Mouse (Mus musculus): ENCODE measurements around the gene Cela3b. TPM values are rescaled to one million over a fixed set of nuclear protein-coding genes. Genes with fewer than 3 reads are reported as not detected.

Cela3b gene
- polyA plus RNA-seq, 1 experiment from 2014 or later, result not detected

DNA sequence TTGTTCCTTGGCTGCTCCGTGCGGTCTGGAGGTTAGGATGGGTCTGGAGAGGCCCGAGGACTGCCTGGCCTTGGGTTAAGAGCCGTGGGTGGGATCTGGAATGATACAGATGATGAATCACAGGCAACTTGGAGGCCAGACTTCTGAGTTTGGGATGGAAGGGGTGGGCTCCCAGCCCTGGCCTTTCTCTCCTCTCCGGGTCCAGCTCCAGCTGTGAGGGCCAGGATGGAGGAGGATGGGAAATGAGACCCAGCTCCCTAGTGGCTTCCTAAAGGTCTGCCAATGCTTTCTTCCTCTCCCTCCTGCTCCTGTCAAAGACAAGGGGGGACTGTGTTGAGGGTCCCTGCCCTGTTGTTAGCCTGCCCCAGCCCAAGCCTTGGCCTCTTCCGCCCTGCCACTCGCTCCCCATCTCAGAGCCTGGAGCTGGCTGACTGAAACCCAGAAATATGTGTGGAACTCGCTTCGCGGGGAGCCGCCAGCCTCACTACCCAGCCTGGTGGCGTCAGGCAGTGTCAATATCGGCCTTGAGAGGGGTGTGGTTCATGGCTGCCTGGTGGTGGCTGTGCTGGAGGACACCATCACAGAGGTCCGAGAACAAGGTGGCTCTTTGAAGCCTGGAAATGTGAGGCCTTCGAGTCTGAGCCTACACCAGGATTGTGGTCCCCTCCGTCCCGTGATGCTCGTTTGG is 43.5 kb upstream of the Cela3b start:
- Histone ChIP-seq H3K27me3 (replicated peaks; ENCODE audit: control insufficient read depth, insufficient read depth, low read length) (no peaks in the 10 kb centered on the region), H3K4me2 (ENCODE audit: low read length) (no peak overlapping the region), H3K27ac (ENCODE audit: low read depth, low read length) (no peak overlapping the region), H3K9ac (ENCODE audit: low read depth, low read length) (no peak overlapping the region), H3K9me3 (ENCODE audit: control insufficient read depth, low read length) (no peaks in the 10 kb centered on the region), H3K4me3 (ENCODE audit: low read length) (no peak overlapping the region), H3K36me3 (ENCODE audit: control insufficient read depth, insufficient read depth, low read length) (no peaks in the 10 kb centered on the region), H3K4me1 (ENCODE audit: control insufficient read depth, insufficient read depth, low read depth, low read length) (peaks cover 16% of the 10 kb centered on the region)
- no peak for ATAC-seq
- 80% methylated on average over 18 of the region's 18 CpGs for WGBS

DNA sequence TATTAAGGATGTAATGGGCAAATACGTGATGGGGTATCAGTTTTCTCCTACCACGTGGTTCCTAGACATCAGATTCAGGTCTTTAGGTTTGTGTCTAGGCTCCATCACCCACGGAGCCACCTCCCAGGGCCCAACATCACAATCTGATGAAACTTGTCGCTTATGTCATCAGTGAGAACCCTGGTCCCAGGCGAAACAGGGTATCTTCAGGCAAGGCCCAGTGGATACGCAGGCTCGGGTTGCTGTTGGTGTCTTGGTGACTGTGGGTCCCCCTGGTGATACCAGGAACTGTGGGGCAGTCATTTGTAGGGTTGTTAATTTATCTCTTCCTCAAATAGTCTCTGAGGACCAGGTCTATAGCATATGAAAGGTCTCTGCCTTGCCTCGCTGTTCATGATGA is 42.9 kb upstream of the Cela3b start:
- Histone ChIP-seq H3K9ac (ENCODE audit: low read depth, low read length) (no peak overlapping the region), H3K9me3 (ENCODE audit: control insufficient read depth, low read length) (no peaks in the 10 kb centered on the region), H3K27ac (ENCODE audit: low read depth, low read length) (no peak overlapping the region), H3K4me3 (ENCODE audit: low read length) (no peak overlapping the region), H3K27me3 (replicated peaks; ENCODE audit: control insufficient read depth, insufficient read depth, low read length) (no peaks in the 10 kb centered on the region), H3K4me2 (ENCODE audit: low read length) (no peak overlapping the region), H3K4me1 (ENCODE audit: control insufficient read depth, insufficient read depth, low read depth, low read length) (peaks cover 16% of the 10 kb centered on the region), H3K36me3 (ENCODE audit: control insufficient read depth, insufficient read depth, low read length) (no peaks in the 10 kb centered on the region)
- ATAC-seq, result no peak
- WGBS, result 94% methylated on average over 8 of the region's 8 CpGs

DNA sequence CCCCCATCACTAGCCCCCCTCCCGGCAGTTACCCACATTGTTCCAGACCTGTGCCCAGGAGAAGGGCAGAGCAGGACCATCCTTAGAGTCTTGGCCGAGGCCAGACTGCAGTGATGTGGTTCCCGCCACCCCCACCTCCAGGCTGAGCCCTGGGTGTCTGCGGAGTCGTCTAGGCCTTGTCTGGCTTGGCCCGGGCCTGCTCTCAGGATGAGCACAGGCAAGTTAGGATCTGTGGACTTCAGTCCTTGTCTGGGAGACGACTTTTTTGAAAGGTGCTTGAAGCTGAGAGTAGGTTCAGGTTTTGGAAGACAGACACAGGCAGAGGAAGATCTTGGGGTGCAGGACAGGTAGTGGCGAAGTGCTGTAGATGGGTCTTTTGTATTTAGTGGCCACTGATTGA is 41.0 kb upstream of the Cela3b start:
- Histone ChIP-seq H3K4me2 (ENCODE audit: low read length) (no peak overlapping the region), H3K4me1 (ENCODE audit: control insufficient read depth, insufficient read depth, low read depth, low read length) (peaks cover 7% of the 10 kb centered on the region), H3K27me3 (replicated peaks; ENCODE audit: control insufficient read depth, insufficient read depth, low read length) (no peaks in the 10 kb centered on the region), H3K4me3 (ENCODE audit: low read length) (no peak overlapping the region), H3K9ac (ENCODE audit: low read depth, low read length) (no peak overlapping the region), H3K9me3 (ENCODE audit: control insufficient read depth, low read length) (no peaks in the 10 kb centered on the region), H3K36me3 (ENCODE audit: control insufficient read depth, insufficient read depth, low read length) (no peaks in the 10 kb centered on the region), H3K27ac (ENCODE audit: low read depth, low read length) (no peak overlapping the region)
- 70% methylated on average over 8 of the region's 8 CpGs for WGBS
- ATAC-seq, result no peak

DNA sequence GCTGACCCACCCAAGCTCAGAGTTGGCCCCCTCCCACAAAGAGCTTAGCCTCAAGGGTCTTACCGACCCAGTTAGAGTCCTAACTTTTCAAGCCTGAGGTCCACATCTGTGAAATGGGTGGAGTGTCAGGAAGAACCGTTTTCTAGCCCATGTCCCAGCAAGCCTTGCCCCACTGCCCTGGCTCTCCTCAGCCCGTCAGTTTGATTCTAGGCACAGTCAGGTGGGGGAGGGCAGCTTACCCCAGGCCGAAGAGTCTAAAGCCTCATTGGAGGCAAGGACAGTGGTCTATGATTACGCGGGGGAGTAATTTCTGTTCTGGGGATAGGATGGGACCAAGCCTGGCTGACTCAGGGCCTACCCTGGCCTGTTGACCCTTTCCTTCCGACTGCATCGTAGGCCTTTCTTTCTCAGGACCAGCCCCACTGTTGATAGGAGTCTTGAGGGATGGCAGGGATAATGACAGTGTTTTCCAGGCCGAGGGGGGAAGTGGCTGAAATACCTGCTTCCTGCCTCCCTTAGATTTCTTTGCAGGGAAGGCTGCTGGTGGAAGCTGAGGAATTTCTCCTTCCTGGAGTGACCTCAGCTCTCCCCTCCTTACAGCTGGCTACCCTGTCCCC is 40.5 kb upstream of the Cela3b start:
- Histone ChIP-seq H3K4me3 (ENCODE audit: low read length) (no peak overlapping the region), H3K4me1 (ENCODE audit: control insufficient read depth, insufficient read depth, low read depth, low read length) (peaks cover 5% of the 10 kb centered on the region), H3K36me3 (ENCODE audit: control insufficient read depth, insufficient read depth, low read length) (no peaks in the 10 kb centered on the region), H3K9me3 (ENCODE audit: control insufficient read depth, low read length) (no peaks in the 10 kb centered on the region), H3K27ac (ENCODE audit: low read depth, low read length) (no peak overlapping the region), H3K27me3 (replicated peaks; ENCODE audit: control insufficient read depth, insufficient read depth, low read length) (no peaks in the 10 kb centered on the region), H3K4me2 (ENCODE audit: low read length) (0 out of 2 replicates have a peak overlapping the region, but pooled peaks have one; percentile 95), H3K9ac (ENCODE audit: low read depth, low read length) (no peak overlapping the region)
- WGBS, result 74% methylated on average over 9 of the region's 9 CpGs
- ATAC-seq, result no peak

DNA sequence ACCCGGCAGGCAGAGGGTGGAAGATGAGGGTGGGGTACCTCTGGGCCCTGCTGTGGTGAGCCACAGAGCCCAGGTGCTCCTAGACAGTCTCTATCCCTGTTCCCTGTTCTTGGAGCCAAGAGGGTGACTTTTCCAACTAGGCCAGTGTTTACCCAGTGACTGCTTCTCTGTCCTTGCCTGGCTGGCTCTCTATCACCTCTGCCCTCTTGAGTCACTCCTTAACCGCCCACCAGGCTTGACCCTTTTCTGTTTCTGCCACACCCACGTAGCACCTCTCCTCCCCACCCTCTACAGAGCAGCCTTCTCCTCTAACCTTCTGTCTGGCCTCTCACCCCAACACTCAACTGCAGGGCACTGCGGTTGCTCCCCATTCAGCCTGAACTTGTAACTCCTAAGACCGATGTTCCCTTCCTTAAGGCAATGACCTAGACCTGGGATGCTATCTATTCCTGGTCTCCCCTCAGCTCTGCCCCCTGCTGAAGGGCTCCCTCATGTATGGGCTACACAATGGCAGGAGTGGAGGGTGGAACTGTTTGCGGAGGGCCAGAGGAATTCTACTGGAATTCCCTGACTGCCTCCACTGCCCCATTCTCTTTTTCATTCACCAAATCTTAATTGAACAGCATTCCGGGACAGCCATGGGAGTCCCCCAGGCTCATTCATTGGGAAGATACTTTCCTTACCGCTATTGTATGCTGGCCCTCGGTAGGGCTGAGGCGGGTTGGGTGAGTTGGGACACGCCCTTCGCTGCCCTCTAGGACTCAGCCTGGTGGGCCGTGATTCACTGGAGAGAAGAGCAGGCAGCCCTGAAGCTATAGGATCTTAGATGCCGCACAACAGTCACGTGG is 39.7 kb upstream of the Cela3b start:
- peaks cover 5% of the 10 kb centered on the region for H3K4me1 ChIP-seq (ENCODE audit: control insufficient read depth, insufficient read depth, low read depth, low read length)
- no peaks in the 10 kb centered on the region for H3K36me3 ChIP-seq (ENCODE audit: control insufficient read depth, insufficient read depth, low read length)
- ATAC-seq, result peak; percentile 5; the same call in 1 of the 2 replicates
- H3K27me3 ChIP-seq (replicated peaks; ENCODE audit: control insufficient read depth, insufficient read depth, low read length), result no peaks in the 10 kb centered on the region
- H3K9me3 ChIP-seq (ENCODE audit: control insufficient read depth, low read length), result no peaks in the 10 kb centered on the region
- H3K27ac ChIP-seq (ENCODE audit: low read depth, low read length), result no peak overlapping the region
- 35% methylated on average over 15 of the region's 15 CpGs for WGBS
- H3K9ac ChIP-seq (ENCODE audit: low read depth, low read length), result no peak overlapping the region
- peak overlapping the region; percentile 95 for H3K4me2 ChIP-seq (ENCODE audit: low read length)
- peak overlapping the region; percentile 11; the same call in 1 of the 2 replicates for H3K4me3 ChIP-seq (ENCODE audit: low read length)

DNA sequence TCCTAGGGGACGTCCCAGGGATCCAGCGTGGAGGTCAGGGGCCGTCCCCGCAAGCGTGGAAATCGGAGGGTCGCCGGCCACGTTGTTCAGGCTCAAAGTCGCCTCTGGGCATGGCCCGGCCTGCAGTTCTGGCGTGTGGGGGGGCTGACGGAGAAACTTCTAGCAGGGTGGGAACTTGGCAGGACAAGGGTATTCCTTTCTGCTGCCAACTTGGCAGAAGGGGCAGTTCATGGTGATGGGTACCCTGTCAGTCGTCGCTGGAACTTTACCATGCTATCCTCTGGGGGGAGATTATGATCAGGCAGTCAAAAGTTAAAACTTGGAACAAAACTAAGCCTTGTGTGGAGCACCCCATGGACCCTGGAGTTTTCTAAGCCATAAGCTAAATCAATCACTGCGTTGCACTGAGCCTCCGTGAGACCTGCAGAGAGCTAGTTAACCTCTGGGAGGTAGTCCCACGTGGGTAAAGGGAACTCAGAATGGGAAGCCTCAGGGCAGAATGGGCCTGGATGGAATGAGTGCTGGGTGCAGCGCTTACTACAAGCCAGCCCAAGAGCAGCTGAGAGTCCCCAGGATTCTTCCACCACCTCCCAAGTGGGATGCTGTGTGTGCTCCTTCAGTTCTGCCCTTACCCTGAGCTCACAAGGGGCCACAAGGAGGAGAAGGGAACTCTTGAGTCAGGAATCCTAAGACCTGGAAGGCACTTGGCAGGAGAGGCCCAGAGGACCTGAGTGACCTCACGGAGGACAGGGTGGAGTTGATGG is 38.9 kb upstream of the Cela3b start:
- no peaks in the 10 kb centered on the region for H3K9me3 ChIP-seq (ENCODE audit: control insufficient read depth, low read length)
- H3K27me3 ChIP-seq (replicated peaks; ENCODE audit: control insufficient read depth, insufficient read depth, low read length), result no peaks in the 10 kb centered on the region
- peak overlapping the region; percentile 59; the same call in 1 of the 2 replicates for H3K27ac ChIP-seq (ENCODE audit: low read depth, low read length)
- peak overlapping the region; percentile 54 for H3K4me3 ChIP-seq (ENCODE audit: low read length)
- no peaks in the 10 kb centered on the region for H3K36me3 ChIP-seq (ENCODE audit: control insufficient read depth, insufficient read depth, low read length)
- H3K4me1 ChIP-seq (ENCODE audit: control insufficient read depth, insufficient read depth, low read depth, low read length), result peaks cover 5% of the 10 kb centered on the region
- H3K4me2 ChIP-seq (ENCODE audit: low read length), result peak overlapping the region; percentile 95
- ATAC-seq, result peak; percentile 25
- H3K9ac ChIP-seq (ENCODE audit: low read depth, low read length), result peak overlapping the region; percentile 67
- 6% methylated on average over 20 of the region's 20 CpGs for WGBS

DNA sequence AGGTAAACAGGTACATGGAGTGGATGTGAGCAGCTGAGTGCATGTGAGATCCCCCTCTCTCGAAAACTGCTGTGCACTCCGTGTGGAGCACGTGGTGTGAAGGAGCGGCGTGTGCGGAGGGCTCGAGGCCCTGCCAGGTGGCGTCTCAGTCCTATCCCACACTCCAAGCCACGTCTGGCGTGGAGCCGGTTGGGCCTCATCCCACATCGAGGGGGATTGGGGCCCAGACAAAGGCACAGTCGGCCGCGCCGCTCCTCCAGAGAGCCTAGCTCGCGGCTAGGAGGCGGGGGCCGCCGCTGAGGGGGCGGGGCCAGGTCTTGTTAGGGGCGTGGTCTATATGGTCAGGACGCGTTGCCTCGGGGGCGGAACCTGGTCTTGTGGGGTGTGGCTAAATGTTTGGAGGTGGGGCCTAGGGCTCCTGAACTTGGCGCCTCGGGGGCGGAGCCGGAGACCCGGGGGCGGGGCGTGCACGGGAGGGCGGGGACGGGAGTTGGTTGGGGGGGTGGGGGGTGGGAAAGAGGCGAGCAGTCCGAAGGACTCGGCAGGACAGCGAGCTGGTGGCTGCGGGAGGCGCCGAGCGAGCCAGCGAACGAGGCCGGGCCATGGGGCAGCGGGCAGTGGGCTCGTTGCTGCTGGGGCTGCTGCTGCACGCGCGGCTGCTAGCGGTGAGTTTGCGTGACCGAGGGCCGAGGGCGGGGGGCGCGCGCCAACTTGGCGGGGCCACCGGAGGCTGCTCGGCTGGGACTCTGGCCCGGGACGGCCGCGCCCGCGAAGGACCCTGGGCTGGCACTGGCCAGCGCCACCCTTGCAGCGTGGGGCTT is 38.1 kb upstream of the Cela3b start, which contains the start of gene Hspg2:
Gene Hspg2, plus strand, starts transcription at position 510 of the 821 bp plus-strand sequence.
- H3K9me3 ChIP-seq (ENCODE audit: control insufficient read depth, low read length), result no peaks in the 10 kb centered on the region
- H3K27me3 ChIP-seq (replicated peaks; ENCODE audit: control insufficient read depth, insufficient read depth, low read length), result no peaks in the 10 kb centered on the region
- no peaks in the 10 kb centered on the region for H3K36me3 ChIP-seq (ENCODE audit: control insufficient read depth, insufficient read depth, low read length)
- peaks cover 5% of the 10 kb centered on the region for H3K4me1 ChIP-seq (ENCODE audit: control insufficient read depth, insufficient read depth, low read depth, low read length)
- H3K4me3 ChIP-seq (ENCODE audit: low read length), result peak within 1 kb of the TSS; percentile 54
- H3K9ac ChIP-seq (ENCODE audit: low read depth, low read length), result peak within 1 kb of the TSS; percentile 67
- H3K27ac ChIP-seq (ENCODE audit: low read depth, low read length), result peak within 1 kb of the TSS; percentile 59; the same call in 1 of the 2 replicates
- under 1% methylated on average over 59 of the region's 72 CpGs for WGBS
- peak; percentile 87 for ATAC-seq
- H3K4me2 ChIP-seq (ENCODE audit: low read length), result peak within 1 kb of the TSS; percentile 95

DNA sequence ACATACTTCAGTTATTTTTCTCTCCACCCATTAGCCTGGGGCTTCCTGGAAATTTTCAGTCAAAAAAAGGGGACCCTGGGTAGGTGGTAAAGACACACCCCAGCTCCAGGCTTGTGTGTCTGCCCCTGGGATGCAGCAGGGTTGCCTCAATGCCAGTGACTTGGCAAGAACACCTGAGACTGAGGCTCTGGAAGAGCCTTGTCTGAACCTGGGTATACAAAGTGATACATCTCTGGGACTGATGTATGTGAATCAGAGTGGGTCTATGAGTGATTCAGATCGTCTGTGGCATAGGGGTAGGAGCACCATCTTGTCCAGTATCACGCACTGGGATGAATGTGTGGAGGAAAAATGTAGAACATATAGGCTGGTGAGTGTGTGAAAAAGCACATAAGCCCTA is 37.2 kb upstream of the Cela3b start:
- no peak overlapping the region for H3K9ac ChIP-seq (ENCODE audit: low read depth, low read length)
- 80% methylated on average over 2 of the region's 2 CpGs for WGBS

More for the DNA sequence above, 37.2 kb upstream of the Cela3b start:
- no peak for ATAC-seq
- Histone ChIP-seq H3K4me3 (ENCODE audit: low read length) (no peak overlapping the region), H3K4me2 (ENCODE audit: low read length) (no peak overlapping the region), H3K4me1 (ENCODE audit: control insufficient read depth, insufficient read depth, low read depth, low read length) (peaks cover 5% of the 10 kb centered on the region), H3K27me3 (replicated peaks; ENCODE audit: control insufficient read depth, insufficient read depth, low read length) (no peaks in the 10 kb centered on the region), H3K9me3 (ENCODE audit: control insufficient read depth, low read length) (no peaks in the 10 kb centered on the region), H3K27ac (ENCODE audit: low read depth, low read length) (no peak overlapping the region), H3K36me3 (ENCODE audit: control insufficient read depth, insufficient read depth, low read length) (no peaks in the 10 kb centered on the region)
